Mouse (Mus musculus) stomach, postnatal 0 days (tissue): ENCODE data around the gene Tent5c.

ENCODE experiments used
- CTCF ChIP-seq: IDR thresholded peaks from 2 replicates; pipeline ENCODE4 v1.5.1; 2016; ENCODE audit warnings: antibody characterized with exemption, low read depth, mild to moderate bottlenecking, moderate library complexity
- EP300 ChIP-seq: optimal IDR thresholded peaks from 2 replicates; pipeline ENCODE3; 2016; ENCODE audit warnings: antibody characterized with exemption

DNA sequence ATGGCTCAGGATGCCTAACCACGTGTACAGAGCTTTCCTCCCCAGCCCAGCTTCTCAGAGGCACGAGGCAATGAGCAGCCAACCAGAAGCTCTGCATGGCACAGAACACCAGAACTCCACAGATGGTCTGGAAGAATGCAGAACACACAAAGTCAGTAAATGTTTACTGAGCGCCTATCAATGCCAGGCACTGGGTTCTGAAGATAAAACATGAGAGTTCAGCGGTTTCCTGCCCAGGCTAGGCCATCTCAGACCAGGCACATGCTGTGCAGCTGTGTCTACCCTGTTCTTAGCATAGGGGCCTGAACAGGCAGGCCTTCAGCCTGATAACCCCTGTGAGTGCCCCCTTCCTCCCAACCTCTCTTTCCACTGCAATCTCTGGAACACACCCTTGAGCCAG is 59.5 kb downstream of the Tent5c start:
- TF ChIP-seq CTCF, result no peak
- no peak for TF ChIP-seq EP300
